In genomic region chr6:108306240-108306639, GRCm38 (mm10) we compare ENCODE assay signal across 8 mouse cellular contexts.
DNase-seq lines count a peak whose midpoint lies in the region; ATAC-seq and TF ChIP-seq lines count a peak whose summit lies in the region.

No protein-coding gene starts in this region.

- ATAC-seq in hindbrain, embryonic 13.5 days (ENCODE audit: low FRiP score), result no peak
- ATAC-seq in intestine, embryonic 14.5 days (replicated peaks; ENCODE audit: low FRiP score, low TSS enrichment, low read depth), result peak; percentile 63; the same call in 1 of the 2 replicates
- ATAC-seq in liver, embryonic 13.5 days (ENCODE audit: low read depth), result no peak
- no peak for ATAC-seq in erythroid progenitor cell, adult 5-6 weeks (replicated peaks; ENCODE audit: low FRiP score, poor library complexity, severe bottlenecking)

- H3K9ac ChIP-seq in hindbrain, embryonic 13.5 days, result no peak overlapping the region
- H3K9ac ChIP-seq in intestine, embryonic 14.5 days (ENCODE audit: low read length), result peak overlapping the region; percentile 35; the same call in 1 of the 2 replicates
- no peak overlapping the region for H3K9ac ChIP-seq in liver, embryonic 13.5 days

- 66% methylated on average over 11 of the region's 11 CpGs for WGBS in hindbrain, embryonic 10.5 days
- WGBS in hindbrain, embryonic 13.5 days, result 78% methylated on average over 11 of the region's 11 CpGs
- 29% methylated on average over 11 of the region's 11 CpGs for WGBS in intestine, embryonic 14.5 days
- 44% methylated on average over 11 of the region's 11 CpGs for WGBS in liver, embryonic 13.5 days (ENCODE audit: insufficient replicate concordance)

- DNase-seq in hindbrain, embryonic 10.5 days (ENCODE audit: low spot score), result no peak
- peak; percentile 62 for DNase-seq in intestine, embryonic 14.5 days (ENCODE audit: low spot score)
- no peak for DNase-seq in liver, embryonic 13.5 days
- DNase-seq in skeletal muscle tissue, adult 2 months (ENCODE audit: low read depth, low spot score), result peak; percentile 34
- no peak for DNase-seq in right cerebral cortex, postnatal 10 days (ENCODE audit: low spot score in 2 of 2)

- peak; percentile 35 for TF ChIP-seq POLR2A in embryonic fibroblast, embryonic 13.5 days (IDR thresholded peaks at IDR 0.05; ENCODE audit: low read depth, low read length)

- no peak overlapping the region for H3K4me3 ChIP-seq in hindbrain, embryonic 10.5 days
- no peak overlapping the region for H3K4me3 ChIP-seq in hindbrain, embryonic 13.5 days
- H3K4me3 ChIP-seq in embryonic fibroblast, embryonic 13.5 days (ENCODE audit: insufficient read depth, low read length), result no peak overlapping the region
- H3K4me3 ChIP-seq in intestine, embryonic 14.5 days (ENCODE audit: low read depth, low read length), result no peak overlapping the region
- H3K4me3 ChIP-seq in liver, embryonic 13.5 days (replicated peaks), result peak overlapping the region; percentile 41; the same call in 1 of the 2 replicates

- no peak for TF ChIP-seq CTCF in embryonic fibroblast, embryonic 13.5 days (IDR thresholded peaks at IDR 0.05; ENCODE audit: borderline replicate concordance, insufficient read depth, low read length)

- H3K4me2 ChIP-seq in hindbrain, embryonic 13.5 days, result no peak overlapping the region
- H3K4me2 ChIP-seq in intestine, embryonic 14.5 days (ENCODE audit: low read length), result peak overlapping the region; percentile 46
- H3K4me2 ChIP-seq in liver, embryonic 13.5 days, result peak overlapping the region; percentile 48

- no peaks in the 10 kb centered on the region for H3K9me3 ChIP-seq in hindbrain, embryonic 10.5 days
- H3K9me3 ChIP-seq in hindbrain, embryonic 13.5 days, result no peaks in the 10 kb centered on the region
- H3K9me3 ChIP-seq in intestine, embryonic 14.5 days (ENCODE audit: control insufficient read depth, low read length), result no peaks in the 10 kb centered on the region
- H3K9me3 ChIP-seq in liver, embryonic 13.5 days (replicated peaks), result no peaks in the 10 kb centered on the region

- no peaks in the 10 kb centered on the region for H3K36me3 ChIP-seq in hindbrain, embryonic 10.5 days
- no peaks in the 10 kb centered on the region for H3K36me3 ChIP-seq in hindbrain, embryonic 13.5 days
- H3K36me3 ChIP-seq in intestine, embryonic 14.5 days (ENCODE audit: control insufficient read depth, insufficient read depth, low read length), result no peaks in the 10 kb centered on the region
- H3K36me3 ChIP-seq in liver, embryonic 13.5 days, result no peaks in the 10 kb centered on the region

- H3K27me3 ChIP-seq in hindbrain, embryonic 10.5 days (ENCODE audit: insufficient read depth, poor library complexity, severe bottlenecking), result no peaks in the 10 kb centered on the region
- H3K27me3 ChIP-seq in hindbrain, embryonic 13.5 days, result no peaks in the 10 kb centered on the region
- H3K27me3 ChIP-seq in intestine, embryonic 14.5 days (replicated peaks; ENCODE audit: control insufficient read depth, insufficient read depth, low read length), result no peaks in the 10 kb centered on the region
- no peaks in the 10 kb centered on the region for H3K27me3 ChIP-seq in liver, embryonic 13.5 days

- H3K27ac ChIP-seq in hindbrain, embryonic 10.5 days, result peak overlapping the region; percentile 53; the same call in 1 of the 2 replicates
- H3K27ac ChIP-seq in hindbrain, embryonic 13.5 days, result no peak overlapping the region
- H3K27ac ChIP-seq in embryonic fibroblast, embryonic 13.5 days (ENCODE audit: insufficient read depth, low read length), result peak overlapping the region; percentile 77
- peak overlapping the region; percentile 88 for H3K27ac ChIP-seq in intestine, embryonic 14.5 days (ENCODE audit: low read depth)
- peak overlapping the region; percentile 62 for H3K27ac ChIP-seq in liver, embryonic 13.5 days

- peaks cover 38% of the 10 kb centered on the region for H3K4me1 ChIP-seq in hindbrain, embryonic 10.5 days (replicated peaks)
- H3K4me1 ChIP-seq in hindbrain, embryonic 13.5 days (replicated peaks), result peaks cover 26% of the 10 kb centered on the region
- peaks cover 9% of the 10 kb centered on the region; the same call in 1 of the 2 replicates for H3K4me1 ChIP-seq in embryonic fibroblast, embryonic 13.5 days (ENCODE audit: control insufficient read depth, insufficient read depth, low read length)
- peaks cover 20% of the 10 kb centered on the region for H3K4me1 ChIP-seq in intestine, embryonic 14.5 days (replicated peaks; ENCODE audit: control insufficient read depth, insufficient read depth, low read length)
- H3K4me1 ChIP-seq in liver, embryonic 13.5 days (replicated peaks), result peaks cover 30% of the 10 kb centered on the region

Comparison
In these comparisons a context has a peak if more than half of its experiments do, and no peak if none do; other contexts are left out.
1. DNase-seq: peak in intestine, embryonic 14.5 days (single experiment) and skeletal muscle tissue, adult 2 months (single experiment); none in hindbrain, embryonic 10.5 days (single experiment), liver, embryonic 13.5 days (single experiment) and right cerebral cortex, postnatal 10 days (0 of 2).